Mouse (Mus musculus): ENCODE data around the gene Cacna1e. TPM values are rescaled to one million over a fixed set of nuclear protein-coding genes. Genes with fewer than 3 reads are reported as not detected.

The Cacna1e gene
- polyA plus RNA-seq, 1 experiment from 2014 or later, result 1.7 TPM

GRCm38 (mm10) chr1:154784862-154785261 lies 99.4 kb downstream of the Cacna1e start:
- H3K4me1 ChIP-seq (ENCODE audit: control insufficient read depth, insufficient read depth, low read length), result no peaks in the 10 kb centered on the region
- H3K4me2 ChIP-seq, result no peak overlapping the region
- H3K36me3 ChIP-seq (ENCODE audit: control insufficient read depth, insufficient read depth, low read length), result no peaks in the 10 kb centered on the region
- H3K27ac ChIP-seq (ENCODE audit: low read depth, low read length), result no peak overlapping the region
- no peak overlapping the region for H3K9ac ChIP-seq (ENCODE audit: low read length)
- H3K27me3 ChIP-seq (ENCODE audit: control insufficient read depth, insufficient read depth, low read length), result peaks cover 2% of the 10 kb centered on the region
- WGBS, result 56% methylated on average over 12 of the region's 12 CpGs
- H3K4me3 ChIP-seq (ENCODE audit: low read depth, low read length), result no peak overlapping the region
- ATAC-seq (ENCODE audit: low FRiP score), result no peak
- peak; percentile 76 for DNase-seq (ENCODE audit: low spot score, missing footprints)
- H3K9me3 ChIP-seq (ENCODE audit: control insufficient read depth, low read length), result no peaks in the 10 kb centered on the region

GRCm38 (mm10) chr1:154783521-154783920 lies 100.8 kb downstream of the Cacna1e start:
- no peak for DNase-seq (ENCODE audit: low spot score, missing footprints)
- Histone ChIP-seq H3K27me3 (ENCODE audit: control insufficient read depth, insufficient read depth, low read length) (peaks cover 2% of the 10 kb centered on the region), H3K27ac (ENCODE audit: low read depth, low read length) (no peak overlapping the region), H3K4me1 (ENCODE audit: control insufficient read depth, insufficient read depth, low read length) (no peaks in the 10 kb centered on the region), H3K9ac (ENCODE audit: low read length) (no peak overlapping the region), H3K4me2 (no peak overlapping the region), H3K9me3 (ENCODE audit: control insufficient read depth, low read length) (no peaks in the 10 kb centered on the region), H3K4me3 (ENCODE audit: low read depth, low read length) (no peak overlapping the region), H3K36me3 (ENCODE audit: control insufficient read depth, insufficient read depth, low read length) (no peaks in the 10 kb centered on the region)
- 89% methylated on average over 1 of the region's 1 CpGs for WGBS
- ATAC-seq (ENCODE audit: low FRiP score), result no peak

GRCm38 (mm10) chr1:154779908-154780514 lies 104.3 kb downstream of the Cacna1e start:
- Histone ChIP-seq H3K4me2 (no peak overlapping the region), H3K27me3 (ENCODE audit: control insufficient read depth, insufficient read depth, low read length) (peaks cover 2% of the 10 kb centered on the region), H3K36me3 (ENCODE audit: control insufficient read depth, insufficient read depth, low read length) (no peaks in the 10 kb centered on the region), H3K9ac (ENCODE audit: low read length) (no peak overlapping the region), H3K4me1 (ENCODE audit: control insufficient read depth, insufficient read depth, low read length) (no peaks in the 10 kb centered on the region), H3K9me3 (ENCODE audit: control insufficient read depth, low read length) (no peaks in the 10 kb centered on the region), H3K4me3 (ENCODE audit: low read depth, low read length) (no peak overlapping the region), H3K27ac (ENCODE audit: low read depth, low read length) (no peak overlapping the region)
- DNase-seq (ENCODE audit: low spot score, missing footprints) (peak; percentile 53), ATAC-seq (ENCODE audit: low FRiP score) (no peak)
- WGBS, result 77% methylated on average over 11 of the region's 11 CpGs

- Histone ChIP-seq H3K4me2 (no peak overlapping the region), H3K4me1 (ENCODE audit: control insufficient read depth, insufficient read depth, low read length) (no peaks in the 10 kb centered on the region), H3K9ac (ENCODE audit: low read length) (no peak overlapping the region), H3K4me3 (ENCODE audit: low read depth, low read length) (no peak overlapping the region), H3K36me3 (ENCODE audit: control insufficient read depth, insufficient read depth, low read length) (no peaks in the 10 kb centered on the region), H3K27me3 (ENCODE audit: control insufficient read depth, insufficient read depth, low read length) (no peaks in the 10 kb centered on the region), H3K9me3 (ENCODE audit: control insufficient read depth, low read length) (no peaks in the 10 kb centered on the region), H3K27ac (ENCODE audit: low read depth, low read length) (no peak overlapping the region)
- WGBS, result 61% methylated on average over 4 of the region's 4 CpGs
- ATAC-seq (ENCODE audit: low FRiP score) (no peak), DNase-seq (ENCODE audit: low spot score, missing footprints) (peak; percentile 65)
Observed at GRCm38 (mm10) chr1:154776344-154776743, 108.0 kb downstream of the Cacna1e start.

- no peak overlapping the region for H3K9ac ChIP-seq (ENCODE audit: low read length)
- no peak for ATAC-seq (ENCODE audit: low FRiP score)
Observed at GRCm38 (mm10) chr1:154774468-154774867, 109.8 kb downstream of the Cacna1e start.

GRCm38 (mm10) chr1:154771111-154771510 lies 113.2 kb downstream of the Cacna1e start:
- Histone ChIP-seq H3K27ac (ENCODE audit: low read depth, low read length) (no peak overlapping the region), H3K9me3 (ENCODE audit: control insufficient read depth, low read length) (no peaks in the 10 kb centered on the region), H3K27me3 (ENCODE audit: control insufficient read depth, insufficient read depth, low read length) (no peaks in the 10 kb centered on the region), H3K4me2 (no peak overlapping the region), H3K4me3 (ENCODE audit: low read depth, low read length) (no peak overlapping the region), H3K9ac (ENCODE audit: low read length) (no peak overlapping the region), H3K36me3 (ENCODE audit: control insufficient read depth, insufficient read depth, low read length) (no peaks in the 10 kb centered on the region), H3K4me1 (ENCODE audit: control insufficient read depth, insufficient read depth, low read length) (peaks cover 3% of the 10 kb centered on the region; the same call in 1 of the 2 replicates)
- ATAC-seq (ENCODE audit: low FRiP score), result no peak
- DNase-seq (ENCODE audit: low spot score, missing footprints), result no peak

More at GRCm38 (mm10) chr1:154774468-154774867, 109.8 kb downstream of the Cacna1e start:
- no peak overlapping the region for H3K4me2 ChIP-seq
- H3K36me3 ChIP-seq (ENCODE audit: control insufficient read depth, insufficient read depth, low read length), result no peaks in the 10 kb centered on the region
- no peak for DNase-seq (ENCODE audit: low spot score, missing footprints)
- no peaks in the 10 kb centered on the region for H3K27me3 ChIP-seq (ENCODE audit: control insufficient read depth, insufficient read depth, low read length)
- no peak overlapping the region for H3K27ac ChIP-seq (ENCODE audit: low read depth, low read length)
- no peak overlapping the region for H3K4me3 ChIP-seq (ENCODE audit: low read depth, low read length)
- WGBS, result 90% methylated on average over 3 of the region's 3 CpGs
- H3K9me3 ChIP-seq (ENCODE audit: control insufficient read depth, low read length), result no peaks in the 10 kb centered on the region
- H3K4me1 ChIP-seq (ENCODE audit: control insufficient read depth, insufficient read depth, low read length), result peaks cover 3% of the 10 kb centered on the region; the same call in 1 of the 2 replicates

GRCm38 (mm10) chr1:154770542-154770941 lies 113.8 kb downstream of the Cacna1e start:
- H3K9me3 ChIP-seq (ENCODE audit: control insufficient read depth, low read length), result no peaks in the 10 kb centered on the region
- no peaks in the 10 kb centered on the region for H3K27me3 ChIP-seq (ENCODE audit: control insufficient read depth, insufficient read depth, low read length)
- H3K4me3 ChIP-seq (ENCODE audit: low read depth, low read length), result no peak overlapping the region
- 44% methylated on average over 3 of the region's 3 CpGs for WGBS
- no peaks in the 10 kb centered on the region for H3K36me3 ChIP-seq (ENCODE audit: control insufficient read depth, insufficient read depth, low read length)
- H3K4me2 ChIP-seq, result no peak overlapping the region
- DNase-seq (ENCODE audit: low spot score, missing footprints) (peak; percentile 75), ATAC-seq (ENCODE audit: low FRiP score) (0 out of 2 replicates have a peak, but pooled peaks have one; percentile 59)
- H3K4me1 ChIP-seq (ENCODE audit: control insufficient read depth, insufficient read depth, low read length), result peaks cover 3% of the 10 kb centered on the region; the same call in 1 of the 2 replicates
- no peak overlapping the region for H3K9ac ChIP-seq (ENCODE audit: low read length)
- H3K27ac ChIP-seq (ENCODE audit: low read depth, low read length), result no peak overlapping the region

GRCm38 (mm10) chr1:154763132-154763531 lies 121.2 kb downstream of the Cacna1e start:
- H3K27ac ChIP-seq (ENCODE audit: low read depth, low read length), result no peak overlapping the region
- H3K9me3 ChIP-seq (ENCODE audit: control insufficient read depth, low read length), result no peaks in the 10 kb centered on the region
- ATAC-seq (ENCODE audit: low FRiP score), result no peak
- no peaks in the 10 kb centered on the region for H3K36me3 ChIP-seq (ENCODE audit: control insufficient read depth, insufficient read depth, low read length)
- H3K4me2 ChIP-seq, result no peak overlapping the region
- 83% methylated on average over 4 of the region's 4 CpGs for WGBS
- DNase-seq (ENCODE audit: low spot score, missing footprints), result peak; percentile 31
- no peak overlapping the region for H3K9ac ChIP-seq (ENCODE audit: low read length)
- H3K27me3 ChIP-seq (ENCODE audit: control insufficient read depth, insufficient read depth, low read length), result no peaks in the 10 kb centered on the region
- H3K4me1 ChIP-seq (ENCODE audit: control insufficient read depth, insufficient read depth, low read length), result no peaks in the 10 kb centered on the region
- H3K4me3 ChIP-seq (ENCODE audit: low read depth, low read length), result no peak overlapping the region

- Histone ChIP-seq H3K9me3 (ENCODE audit: control insufficient read depth, low read length) (no peaks in the 10 kb centered on the region), H3K27ac (ENCODE audit: low read depth, low read length) (no peak overlapping the region), H3K9ac (ENCODE audit: low read length) (no peak overlapping the region), H3K4me3 (ENCODE audit: low read depth, low read length) (no peak overlapping the region), H3K27me3 (ENCODE audit: control insufficient read depth, insufficient read depth, low read length) (no peaks in the 10 kb centered on the region), H3K4me2 (no peak overlapping the region), H3K4me1 (ENCODE audit: control insufficient read depth, insufficient read depth, low read length) (no peaks in the 10 kb centered on the region), H3K36me3 (ENCODE audit: control insufficient read depth, insufficient read depth, low read length) (no peaks in the 10 kb centered on the region)
- 86% methylated on average over 2 of the region's 2 CpGs for WGBS
- ATAC-seq (ENCODE audit: low FRiP score), result no peak
- DNase-seq (ENCODE audit: low spot score, missing footprints), result peak; percentile 14
Observed at GRCm38 (mm10) chr1:154752081-154752480, 132.2 kb downstream of the Cacna1e start.
